Mouse (Mus musculus) limb, embryonic 14.5 days (tissue): ENCODE measurements at regions not wholly inside any gene's neighbourhood (a gene's known extent, or its start where the extent isn't known, plus 50 kb on each side); places are given as distances from the start of the nearest gene placed in this dataset.

ENCODE experiments used
- ATAC-seq: fragments of 200-750 bp; cut with Nextera tagmentation; 2 replicates; pipeline ENCODE4 v1.8.0; 2017; ENCODE audit warnings: low read depth, moderate number of reproducible peaks, moderate TSS enrichment; ENCODE audit not compliant: low FRiP score
- DNase-seq: peaks from one replicate; pipeline ENCODE4 v3.0.0-alpha.2; 2015; ENCODE audit warnings: low spot score
- H3K27ac ChIP-seq: fragments of 300-500 bp; sonication (generic); replicated peaks from 2 replicates; pipeline ENCODE4 v1.5.1; 2014; ENCODE audit warnings: low read depth, mild to moderate bottlenecking, low read length, moderate library complexity, mixed read lengths
- H3K27me3 ChIP-seq: fragments of 300-500 bp; sonication (generic); 2 replicates; pipeline ENCODE4 v1.6.1; 2014; ENCODE audit warnings: low read length, mixed read lengths; ENCODE audit not compliant: control insufficient read depth, insufficient read depth
- H3K36me3 ChIP-seq: fragments of 300-500 bp; sonication (generic); 2 replicates; pipeline ENCODE4 v1.6.1; 2014; ENCODE audit warnings: mild to moderate bottlenecking, low read length, moderate library complexity, mixed read lengths; ENCODE audit not compliant: control insufficient read depth, insufficient read depth
- H3K4me1 ChIP-seq: fragments of 300-500 bp; sonication (generic); 2 replicates; pipeline ENCODE4 v1.6.1; 2014; ENCODE audit warnings: antibody characterized with exemption, low read length, mixed read lengths; ENCODE audit not compliant: control insufficient read depth, insufficient read depth
- H3K4me2 ChIP-seq: fragments of 300-500 bp; sonication (generic); replicated peaks from 2 replicates; pipeline ENCODE4 v1.6.1; 2014; ENCODE audit warnings: low read depth, mild to moderate bottlenecking, low read length, moderate library complexity; ENCODE audit not compliant: severe bottlenecking
- H3K4me3 ChIP-seq: fragments of 300-500 bp; sonication (generic); replicated peaks from 2 replicates; pipeline ENCODE4 v1.5.1; 2014; ENCODE audit warnings: low read length
- H3K9ac ChIP-seq: fragments of 300-500 bp; sonication (generic); 2 replicates; pipeline ENCODE4 v1.6.1; 2014; ENCODE audit warnings: mild to moderate bottlenecking, low read depth, low read length, moderate library complexity; ENCODE audit not compliant: severe bottlenecking
- H3K9me3 ChIP-seq: fragments of 300-500 bp; sonication (generic); 2 replicates; pipeline ENCODE4 v1.6.1; 2016; ENCODE audit warnings: low read length; ENCODE audit not compliant: control insufficient read depth
- POLR2A ChIP-seq: fragments of 200-500 bp; IDR thresholded peaks from 2 replicates; pipeline ENCODE4 v1.8.0; 2012; ENCODE audit warnings: inconsistent platforms, mild to moderate bottlenecking, moderate library complexity, borderline replicate concordance; ENCODE audit not compliant: insufficient read depth, insufficient read length; ENCODE audit errors: extremely low read depth
- WGBS: fragments of 180-500 bp; shearing (Covaris S2); extraction: QIAGEN DNeasy Blood & Tissue Kit; methylation state at CpG from one replicate; pipeline ENCODE4 v1.1.7; 2014; 5-methylcytosine and 5-hydroxymethylcytosine counted together

DNA sequence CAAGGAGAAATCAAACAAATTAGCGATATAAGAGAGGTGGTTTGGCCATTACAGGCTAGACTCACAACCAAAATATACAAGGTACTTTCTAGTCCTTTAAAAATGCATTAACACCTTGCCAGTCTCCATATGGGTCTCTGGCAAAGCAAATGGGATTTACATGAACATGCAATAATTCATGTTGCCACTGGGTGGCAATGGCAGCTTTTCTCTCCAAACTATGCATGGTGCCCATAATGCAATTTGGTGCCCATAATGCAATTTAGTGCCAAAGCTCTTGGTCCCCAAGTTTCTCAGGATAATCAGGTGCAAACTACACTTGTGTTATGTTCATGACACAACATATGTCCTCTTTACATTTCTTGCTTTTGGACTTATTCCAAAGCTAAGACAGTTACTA is 1126.9 kb upstream of the 4930412O13Rik start:
- H3K4me2 ChIP-seq, result no peak overlapping the region
- H3K9me3 ChIP-seq, result no peaks in the 10 kb centered on the region
- H3K9ac ChIP-seq, result no peak overlapping the region
- ATAC-seq (no peak), DNase-seq (peak; percentile 68)
- H3K4me3 ChIP-seq, result no peak overlapping the region
- 17% methylated on average over 1 of the region's 1 CpGs for WGBS
- TF ChIP-seq POLR2A, result no peak
- H3K27ac ChIP-seq, result no peak overlapping the region
- H3K27me3 ChIP-seq, result no peaks in the 10 kb centered on the region
- no peaks in the 10 kb centered on the region for H3K4me1 ChIP-seq
- H3K36me3 ChIP-seq, result no peaks in the 10 kb centered on the region

DNA sequence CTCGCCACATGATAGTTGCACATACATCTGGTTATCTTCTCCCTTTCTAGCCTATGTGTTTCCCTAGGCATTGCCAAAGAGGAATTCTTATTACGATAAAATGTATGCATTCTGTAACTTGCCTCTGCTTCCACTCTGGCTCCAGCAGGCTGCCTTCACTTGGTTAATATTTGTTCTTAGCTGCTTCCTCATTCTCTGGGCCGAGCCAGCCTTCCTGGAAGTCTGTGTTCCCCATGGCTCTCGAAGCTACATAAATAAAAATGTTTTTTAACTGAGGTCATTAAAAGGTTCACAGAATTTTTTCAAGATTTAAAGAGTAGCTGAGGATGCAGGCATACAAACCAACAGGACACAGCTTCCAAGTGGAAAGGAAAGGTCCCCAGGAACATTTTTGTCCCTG is 1124.5 kb upstream of the 4930412O13Rik start:
- DNase-seq, result no peak
- Histone ChIP-seq H3K27me3 (no peaks in the 10 kb centered on the region), H3K36me3 (no peaks in the 10 kb centered on the region), H3K4me1 (no peaks in the 10 kb centered on the region), H3K4me3 (no peak overlapping the region), H3K9me3 (no peaks in the 10 kb centered on the region), H3K27ac (no peak overlapping the region), H3K9ac (no peak overlapping the region), H3K4me2 (no peak overlapping the region)
- TF ChIP-seq POLR2A, result no peak
- 56% methylated on average over 4 of the region's 4 CpGs for WGBS
- ATAC-seq, result no peak

DNA sequence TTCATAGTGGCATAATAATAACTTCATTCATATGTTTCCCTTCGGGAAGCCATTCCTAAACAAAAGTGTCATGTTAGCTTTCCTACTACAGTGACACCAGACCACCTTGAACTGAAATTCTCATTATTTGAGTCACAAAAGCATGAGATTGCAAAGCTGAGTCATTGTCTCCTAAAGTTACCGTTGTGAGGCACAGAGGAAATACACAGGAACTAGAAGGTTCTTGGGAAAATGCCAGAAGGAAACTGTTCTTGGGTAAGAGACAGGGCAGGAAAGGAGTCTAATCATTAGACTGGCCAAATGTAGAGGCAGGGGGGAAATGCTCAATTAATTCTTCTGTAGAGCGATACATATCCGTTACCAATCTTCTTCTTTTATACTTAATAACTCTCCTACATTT is 1110.4 kb upstream of the 4930412O13Rik start:
- no peaks in the 10 kb centered on the region for H3K4me1 ChIP-seq
- no peaks in the 10 kb centered on the region for H3K9me3 ChIP-seq
- H3K4me2 ChIP-seq, result no peak overlapping the region
- ATAC-seq, result no peak
- no peak for DNase-seq
- no peaks in the 10 kb centered on the region for H3K36me3 ChIP-seq
- no peaks in the 10 kb centered on the region for H3K27me3 ChIP-seq
- TF ChIP-seq POLR2A, result no peak
- H3K9ac ChIP-seq, result no peak overlapping the region
- no peak overlapping the region for H3K27ac ChIP-seq
- H3K4me3 ChIP-seq, result no peak overlapping the region
- WGBS, result 80% methylated on average over 4 of the region's 4 CpGs

DNA sequence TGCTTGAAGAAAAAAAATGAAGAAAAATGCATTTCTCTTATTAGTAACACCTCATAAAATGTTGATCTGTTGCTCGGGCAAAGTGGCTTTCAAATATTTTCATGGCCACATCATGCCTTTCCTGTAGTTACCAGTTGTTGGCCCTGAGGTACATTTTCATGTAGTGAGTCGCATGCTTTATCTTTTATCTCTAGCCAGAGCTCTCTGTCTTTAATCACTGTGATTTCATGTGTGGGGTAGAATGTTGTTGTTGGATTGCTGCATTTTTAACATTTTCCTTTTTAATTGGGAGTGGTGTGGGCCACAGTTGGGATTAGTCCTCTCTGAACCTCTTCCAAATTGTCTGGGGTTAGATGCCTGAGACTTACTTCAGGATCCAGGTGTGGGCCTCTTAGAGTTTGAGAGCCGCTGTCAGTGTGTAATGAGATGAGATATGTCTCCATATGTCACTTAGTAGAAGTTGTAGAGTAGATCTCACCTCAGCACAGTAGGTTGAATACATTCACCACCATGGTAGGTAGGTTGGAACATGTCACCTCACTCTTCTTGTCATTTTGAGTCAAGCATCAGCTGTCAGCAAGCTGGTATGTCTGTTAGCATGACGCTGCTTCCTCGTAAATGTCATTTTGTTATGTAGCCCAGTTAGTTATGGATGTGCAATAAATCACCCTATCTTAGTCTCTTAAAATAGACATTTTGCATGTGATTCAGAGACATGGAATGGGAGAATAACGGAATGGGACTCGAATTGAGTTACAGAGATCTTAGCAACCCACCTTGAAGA is 1099.7 kb upstream of the 4930412O13Rik start:
- Histone ChIP-seq H3K36me3 (no peaks in the 10 kb centered on the region), H3K27me3 (no peaks in the 10 kb centered on the region), H3K4me2 (no peak overlapping the region), H3K4me3 (no peak overlapping the region), H3K9me3 (no peaks in the 10 kb centered on the region), H3K9ac (no peak overlapping the region), H3K27ac (no peak overlapping the region), H3K4me1 (no peaks in the 10 kb centered on the region)
- ATAC-seq (no peak), DNase-seq (peak; percentile 19)
- WGBS, result 63% methylated on average over 7 of the region's 7 CpGs
- no peak for TF ChIP-seq POLR2A

DNA sequence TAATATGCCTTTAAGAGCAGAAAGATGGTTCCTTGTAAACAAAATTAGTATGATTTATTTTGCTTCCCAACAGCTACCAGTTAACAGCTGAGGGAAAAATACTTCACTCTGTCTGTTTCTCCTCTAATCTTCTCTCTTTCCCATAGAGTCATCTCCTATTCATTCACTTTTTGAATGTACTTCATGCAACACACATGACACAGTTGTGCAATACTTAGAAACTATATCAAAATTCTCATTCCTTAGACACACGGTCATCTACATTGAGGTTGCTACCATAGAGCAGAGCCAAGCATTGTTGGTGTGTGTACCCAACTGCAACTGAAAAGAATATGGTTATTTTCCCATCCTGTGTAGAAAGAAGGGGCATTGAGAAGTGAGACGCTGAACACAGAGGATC is 1098.8 kb upstream of the 4930412O13Rik start:
- no peak for DNase-seq

More for the DNA sequence above, 1098.8 kb upstream of the 4930412O13Rik start:
- H3K4me2 ChIP-seq, result no peak overlapping the region
- no peak overlapping the region for H3K9ac ChIP-seq
- 89% methylated on average over 2 of the region's 2 CpGs for WGBS
- ATAC-seq, result no peak
- no peaks in the 10 kb centered on the region for H3K36me3 ChIP-seq
- H3K4me1 ChIP-seq, result no peaks in the 10 kb centered on the region
- H3K4me3 ChIP-seq, result no peak overlapping the region
- H3K9me3 ChIP-seq, result no peaks in the 10 kb centered on the region
- TF ChIP-seq POLR2A, result no peak
- no peak overlapping the region for H3K27ac ChIP-seq
- H3K27me3 ChIP-seq, result no peaks in the 10 kb centered on the region
